Mouse (Mus musculus) layer of hippocampus, postnatal 14 days (tissue): ENCODE measurements at regions not wholly inside any gene's neighbourhood (a gene's known extent, or its start where the extent isn't known, plus 50 kb on each side); places are given as distances from the start of the nearest gene placed in this dataset.
"Not testable (repeated sequence)": the region's sequence is repeated elsewhere in the genome, so short reads cannot be mapped to it uniquely, and the experiment has no call there.

Experiments used
- DNase-seq, 2 experiments: peaks; one replicate each; pipeline ENCODE4 v3.0.0; 2021 to 2022; ENCODE audit warnings: low spot score in 2 of 2, mixed read lengths in 1 of 2

DNA sequence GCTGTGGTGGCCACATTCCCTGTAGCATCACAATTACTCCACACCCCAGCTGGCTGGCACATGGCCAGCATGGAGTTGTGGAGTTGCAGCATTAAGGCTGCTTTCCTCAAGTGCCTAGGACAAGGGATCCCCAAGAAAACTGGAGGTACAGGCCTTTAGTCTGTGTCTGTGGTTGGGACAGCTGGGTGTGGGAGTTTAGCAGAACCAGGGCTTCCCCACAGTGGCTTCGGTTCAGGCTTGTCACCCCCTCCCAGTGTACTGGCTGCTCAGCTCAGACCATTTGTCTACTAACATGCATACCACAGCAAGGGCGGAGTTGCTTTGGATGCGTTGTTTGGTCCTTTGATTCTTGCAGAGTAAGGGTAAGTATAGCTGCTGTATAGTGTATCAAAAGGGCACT is 79.1 kb upstream of the Neurl1b start:
- no peak for DNase-seq

DNA sequence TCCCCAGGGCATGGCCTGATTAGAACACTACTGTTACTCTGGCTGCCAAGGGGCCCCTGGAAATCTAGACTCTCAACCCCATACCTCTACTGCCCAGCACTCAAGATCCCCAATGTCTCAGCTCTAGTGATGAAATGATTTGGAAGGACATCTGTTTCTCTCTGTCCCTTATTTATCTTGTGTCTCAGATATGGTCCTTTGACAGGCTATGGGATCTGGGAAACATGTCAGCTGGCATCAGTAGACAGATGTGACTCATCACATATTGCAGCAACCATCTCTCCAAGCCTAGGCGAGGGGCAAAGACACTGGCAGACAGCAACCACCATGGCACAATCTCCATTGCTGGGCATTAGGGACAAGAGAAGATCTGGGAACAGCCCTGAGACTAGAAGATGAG is 78.6 kb upstream of the Neurl1b start:
- no peak for DNase-seq

GRCm38 (mm10) chr17:26337106-26337505 is 77.5 kb upstream of the Neurl1b start:
- no peak for DNase-seq

GRCm38 (mm10) chr17:26345436-26345835 is 69.2 kb upstream of the Neurl1b start:
- not testable (repeated sequence) for DNase-seq

GRCm38 (mm10) chr17:26348116-26348515 is 66.5 kb upstream of the Neurl1b start:
- DNase-seq, result no peak

DNA sequence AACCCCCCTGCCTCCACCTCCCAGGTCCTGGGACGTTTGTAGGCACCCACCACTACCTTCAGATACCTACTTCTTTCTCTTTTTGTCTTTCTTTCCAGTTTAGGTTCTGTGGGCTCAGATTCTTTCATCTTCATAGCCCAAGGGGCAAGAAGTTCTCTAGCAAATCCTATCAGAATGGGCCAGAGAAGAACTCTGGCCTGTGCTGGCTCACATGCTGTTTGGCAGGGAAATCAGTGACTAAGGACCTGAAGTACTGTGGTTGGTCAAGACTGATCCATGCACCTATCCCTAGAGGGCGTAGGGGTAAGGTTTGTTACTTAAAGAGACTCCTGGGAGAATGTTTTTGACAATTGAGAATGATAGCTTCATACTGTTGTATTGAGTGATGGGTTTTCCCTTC is 64.9 kb upstream of the Neurl1b start:
- no peak for DNase-seq

DNA sequence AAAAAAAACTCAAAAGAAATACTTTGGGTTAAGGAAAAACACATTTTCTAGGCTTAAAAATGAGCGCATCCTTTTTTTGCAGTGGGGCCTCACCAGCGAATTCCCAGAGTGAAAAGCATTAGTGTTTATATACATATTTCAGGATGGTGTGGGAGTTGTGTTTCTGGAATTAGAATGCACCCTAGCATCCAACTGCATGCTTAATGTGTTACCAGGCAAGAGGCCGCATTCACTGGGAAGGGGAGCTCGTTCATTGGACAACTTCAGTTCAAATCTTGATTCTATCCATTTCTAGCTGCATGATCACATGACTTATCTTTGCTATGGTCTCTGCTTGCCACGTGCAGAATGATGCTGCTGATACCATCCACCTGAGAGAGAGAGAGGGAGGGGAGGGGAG is 64.4 kb upstream of the Neurl1b start:
- no peak for DNase-seq

DNA sequence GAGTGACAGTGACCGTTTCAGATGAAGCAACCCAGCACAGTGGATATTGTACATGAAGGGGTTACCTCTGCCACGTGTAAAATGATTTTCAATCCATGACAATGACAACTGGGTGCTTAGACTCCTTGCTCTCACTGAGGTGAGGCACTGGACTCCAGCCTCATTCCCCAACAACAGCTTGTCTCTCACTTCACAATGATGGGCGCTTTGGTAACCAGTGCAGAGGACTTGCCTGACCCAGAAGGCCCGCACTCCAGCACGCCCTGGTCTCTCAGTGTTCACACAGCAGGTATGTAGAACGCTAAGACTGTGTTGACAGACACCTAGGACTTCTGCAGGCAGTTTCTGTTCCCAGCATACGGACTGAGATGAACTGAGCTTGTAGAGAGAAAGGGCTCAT is 62.6 kb upstream of the Neurl1b start:
- DNase-seq, result no peak

DNA sequence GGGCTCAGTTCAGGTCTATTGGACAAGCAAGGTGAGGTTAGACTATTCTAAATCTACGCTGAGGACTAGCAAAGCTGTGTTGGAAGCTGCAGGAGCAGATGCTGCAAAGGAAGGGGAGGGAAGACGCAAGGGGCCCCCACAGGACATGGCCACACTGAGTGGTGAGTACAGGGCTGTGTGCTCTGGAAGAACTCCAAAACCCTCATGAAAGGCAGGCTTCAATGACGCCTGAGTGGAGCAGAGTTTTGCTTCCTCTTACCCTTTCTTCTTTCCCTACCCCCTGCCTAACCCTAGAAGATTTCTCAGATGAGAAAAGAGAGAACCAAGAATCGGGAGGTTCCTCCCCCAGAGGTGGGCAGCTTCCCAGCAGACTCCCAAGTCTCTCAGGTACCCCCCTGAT is 61.9 kb upstream of the Neurl1b start:
- no peak for DNase-seq

- no peak for DNase-seq
Observed at GRCm38 (mm10) chr17:26354431-26354830, 60.2 kb upstream of the Neurl1b start.

GRCm38 (mm10) chr17:26355301-26355700 is 59.3 kb upstream of the Neurl1b start:
- DNase-seq, result no peak

GRCm38 (mm10) chr17:26356906-26357305 is 57.7 kb upstream of the Neurl1b start:
- no peak for DNase-seq

DNA sequence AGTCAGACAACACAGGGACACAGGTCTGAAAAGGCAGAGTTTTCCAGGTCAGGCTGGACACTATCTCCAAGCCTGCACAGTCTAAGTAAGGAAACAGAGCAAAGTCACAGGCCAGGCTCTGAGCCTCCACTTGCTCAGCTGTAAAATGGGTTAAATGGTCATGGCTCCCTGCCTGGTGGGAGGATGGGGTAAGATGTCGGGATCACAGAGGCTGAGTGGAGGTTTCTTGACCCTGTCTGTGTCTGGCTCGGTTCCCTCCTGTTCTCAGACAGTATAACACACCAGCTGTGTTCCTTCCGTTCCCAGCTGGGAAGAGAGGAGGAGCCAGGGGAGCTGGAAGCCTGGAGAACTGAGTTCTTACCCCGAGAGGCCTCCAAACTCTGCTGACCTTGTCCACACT is 56.8 kb upstream of the Neurl1b start:
- DNase-seq, result peak in 1 of 2 experiments; percentile 1

GRCm38 (mm10) chr17:26360711-26361110 is 53.9 kb upstream of the Neurl1b start:
- DNase-seq, result peak in 1 of 2 experiments; percentile 2

GRCm38 (mm10) chr17:26361420-26361819 is 53.2 kb upstream of the Neurl1b start:
- DNase-seq, result no peak

GRCm38 (mm10) chr17:26361992-26362391 is 52.6 kb upstream of the Neurl1b start:
- peak in 1 of 2 experiments; percentile 1 for DNase-seq

DNA sequence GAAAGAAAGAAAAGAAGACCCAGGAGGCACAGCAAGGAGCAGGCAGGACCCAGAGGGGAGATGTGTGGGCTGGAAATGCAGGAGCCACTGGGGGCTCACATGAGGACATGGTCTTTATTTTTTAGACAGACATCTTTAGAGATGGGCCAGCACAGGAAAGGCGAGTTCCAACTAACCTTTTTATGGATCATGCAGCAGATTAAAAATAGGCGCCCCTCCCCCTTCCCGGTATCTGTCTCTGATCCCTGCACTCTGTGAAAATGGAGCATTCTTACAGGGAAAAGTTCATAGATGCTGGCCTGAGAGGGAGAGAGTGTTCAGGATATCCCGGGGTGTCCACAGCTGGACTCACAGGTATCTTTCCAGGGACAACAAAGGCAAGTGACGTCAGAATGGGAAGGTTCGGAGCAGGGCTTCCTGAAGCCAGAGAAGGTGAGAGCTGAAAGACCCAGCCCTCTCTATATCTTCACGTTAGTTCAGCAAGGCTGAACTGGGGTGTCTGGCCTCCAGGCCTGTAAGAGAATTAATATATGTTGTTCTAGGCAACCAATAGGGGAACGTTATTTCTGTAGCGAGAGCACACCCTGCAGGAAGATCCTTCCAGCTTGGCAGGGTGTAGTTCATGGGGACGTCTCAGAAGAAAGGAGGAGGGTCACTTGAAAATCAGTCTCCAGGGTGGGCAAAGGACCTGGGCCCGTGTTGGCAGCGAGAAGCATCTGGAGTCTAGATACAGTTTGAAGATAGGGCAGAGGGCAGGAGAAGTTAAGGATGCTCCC is 51.9 kb upstream of the Neurl1b start:
- peak in 1 of 2 experiments; percentile 4 for DNase-seq

GRCm38 (mm10) chr17:26363853-26364532 is 50.6 kb upstream of the Neurl1b start:
- DNase-seq, result no peak
